Mouse (Mus musculus): ENCODE data around the gene Ciao1.
"Not testable (repeated sequence)": the region's sequence is repeated elsewhere in the genome, so short reads cannot be mapped to it uniquely, and the experiment has no call there.

Gene Ciao1

DNA sequence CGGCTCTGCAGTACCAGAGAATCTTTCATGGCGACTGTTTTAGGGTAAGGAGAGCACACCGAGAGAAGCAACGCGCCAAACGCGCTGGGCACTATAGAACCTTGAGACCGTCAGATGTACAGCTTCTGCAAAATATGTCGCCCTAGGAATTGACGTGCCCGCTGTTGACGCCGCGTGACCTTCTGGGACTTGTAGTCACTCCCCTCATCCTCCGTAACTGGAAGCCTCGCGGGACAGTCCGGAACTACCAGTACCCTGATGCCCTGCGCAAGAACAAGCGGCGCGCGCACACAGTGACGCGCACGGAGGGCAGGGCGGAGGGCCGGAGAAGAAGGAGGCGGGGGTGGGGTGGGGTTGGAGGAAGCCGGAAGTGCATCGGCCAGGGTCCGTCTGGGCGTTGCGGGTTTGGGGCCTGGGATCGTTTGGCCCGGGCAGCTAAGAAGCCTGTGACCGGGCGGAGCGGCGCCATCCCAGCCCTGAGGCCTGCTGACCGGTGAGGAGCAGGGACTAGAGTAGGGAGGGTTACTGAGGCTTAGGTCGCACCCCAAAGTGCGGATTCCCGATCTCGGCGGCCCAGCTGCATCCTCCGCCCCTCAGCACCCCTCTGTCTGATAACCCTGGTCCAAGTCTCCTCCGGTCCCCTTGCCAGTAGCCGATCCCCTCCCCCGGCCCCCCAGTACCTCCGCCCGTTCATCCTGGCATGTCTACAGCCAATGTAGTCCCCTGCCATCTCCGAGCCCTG is at the start of gene Ciao1, which contains the start of gene Tmem127:
TSS of gene Ciao1 (minus strand) at position 225 of the 742 bp plus-strand sequence.
TSS of gene Tmem127 (plus strand) at position 317 of the 742 bp plus-strand sequence.
- peak; percentile 99 for DNase-seq (ENCODE audit: low read depth, low spot score)

DNA sequence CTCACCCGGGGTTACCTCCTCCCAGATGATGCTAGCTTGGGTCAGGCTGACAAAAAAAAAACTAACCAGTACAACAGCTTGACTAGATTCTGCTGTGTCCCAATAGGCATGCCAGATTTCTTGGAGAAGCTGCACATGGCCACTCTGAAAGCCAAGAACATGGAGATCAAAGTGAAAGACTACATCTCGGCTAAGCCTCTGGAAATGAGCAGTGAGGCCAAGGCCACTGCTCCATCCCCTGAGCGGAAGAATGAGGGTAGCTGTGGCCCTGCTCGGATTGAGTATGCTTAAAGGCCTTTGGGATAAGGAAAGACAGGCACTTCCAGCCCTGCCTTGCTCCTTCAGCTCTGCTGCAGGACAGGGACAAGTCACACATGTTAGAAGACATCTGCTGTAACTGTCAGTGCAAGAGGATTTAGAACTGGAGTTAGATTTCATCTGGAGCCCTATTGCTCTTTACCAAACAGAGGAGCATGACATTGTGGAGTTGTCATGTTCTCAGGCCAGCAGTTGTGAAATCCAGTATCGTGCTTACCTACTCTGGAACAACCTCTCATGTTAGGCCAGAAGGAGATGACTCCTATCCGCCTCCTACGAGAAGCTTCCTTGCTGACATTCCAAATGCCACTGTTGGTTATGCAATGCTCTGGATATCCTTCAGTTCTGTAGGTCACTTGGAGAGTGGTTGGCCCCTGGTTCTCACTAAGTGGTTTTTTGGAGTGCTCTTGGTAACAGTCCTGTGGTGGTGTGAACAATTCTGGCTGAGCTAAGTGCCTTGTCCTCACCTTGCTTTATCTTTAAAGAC is 49.6 kb upstream of the Ciao1 start:
- DNase-seq (ENCODE audit: low read depth, low spot score), result no peak

DNA sequence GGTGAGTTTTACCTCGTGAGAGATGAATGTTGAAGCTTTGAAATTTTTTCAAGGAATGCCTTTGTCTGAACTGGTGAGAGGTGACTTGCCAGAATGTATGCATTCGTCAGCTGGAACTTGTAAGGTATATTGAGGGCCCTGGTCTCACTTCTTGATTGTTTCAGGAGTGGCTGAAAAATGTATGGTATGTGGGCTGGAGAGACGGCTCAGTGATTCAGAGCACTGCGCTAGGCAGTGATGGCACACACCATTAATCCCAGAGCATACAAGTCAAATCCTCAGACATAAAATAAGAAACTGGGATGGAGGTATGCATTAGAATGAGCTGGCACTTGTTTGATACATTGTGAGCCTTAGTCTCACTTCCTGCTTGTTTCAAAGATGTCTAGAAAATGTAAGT is 44.6 kb upstream of the Ciao1 start:
- no peak for DNase-seq (ENCODE audit: low read depth, low spot score)

DNA sequence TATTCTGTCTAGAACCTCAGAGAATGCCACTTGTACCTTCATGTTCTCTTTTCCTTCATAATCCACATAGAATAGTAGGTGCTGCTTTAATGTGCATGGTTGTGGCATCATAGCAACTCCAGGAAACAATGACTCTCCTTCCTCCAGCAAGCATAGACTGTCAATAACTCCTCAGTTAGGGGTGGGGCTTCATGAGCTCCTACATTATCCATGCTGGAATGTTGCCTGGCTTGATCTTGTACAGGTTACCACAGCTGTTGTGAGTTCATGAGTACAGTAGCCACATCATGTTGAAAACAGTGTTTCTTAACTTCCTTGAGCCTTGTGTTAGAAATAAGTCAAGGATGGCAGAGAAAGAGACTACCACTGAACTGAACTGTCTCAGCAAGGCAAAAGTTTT is 30.5 kb upstream of the Ciao1 start:
- peak; percentile 23 for DNase-seq (ENCODE audit: low read depth, low spot score)

DNA sequence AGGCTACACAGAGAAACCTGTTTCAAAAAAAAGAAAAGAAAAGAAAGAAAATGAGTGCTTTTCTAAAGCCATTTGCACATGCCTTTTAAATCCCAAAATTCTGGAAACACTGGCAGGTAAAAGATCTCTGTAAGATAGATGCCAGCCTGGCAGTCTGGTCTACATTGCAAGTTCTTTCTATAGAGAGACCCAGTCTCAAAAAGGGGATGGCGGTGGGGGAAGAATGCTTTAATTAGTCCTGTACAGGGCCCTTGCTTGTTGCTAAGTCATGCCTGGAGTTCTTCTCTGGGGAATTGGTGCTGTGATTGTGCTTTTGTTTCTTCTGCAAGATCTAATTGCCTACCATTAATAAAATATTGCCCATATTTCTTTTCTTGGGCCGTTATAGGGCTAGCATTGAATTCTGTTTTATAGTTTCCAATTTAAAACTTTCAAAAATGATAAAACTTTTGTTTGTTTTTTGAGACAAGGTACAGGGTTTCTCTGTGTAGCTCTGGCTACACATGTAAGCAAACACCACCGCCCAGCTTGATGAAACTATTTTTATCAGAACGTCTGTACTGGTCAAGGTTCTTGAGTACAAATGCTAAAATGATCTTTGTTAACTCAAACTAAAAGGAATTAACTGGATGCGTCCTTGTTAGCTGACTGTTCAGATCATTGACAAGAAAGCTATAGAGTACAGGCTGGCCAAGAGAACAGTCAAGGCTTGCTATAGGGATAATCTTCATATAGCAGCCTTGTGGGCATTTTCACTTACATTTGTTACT is 28.1 kb upstream of the Ciao1 start:
- no peak for DNase-seq (ENCODE audit: low read depth, low spot score)

DNA sequence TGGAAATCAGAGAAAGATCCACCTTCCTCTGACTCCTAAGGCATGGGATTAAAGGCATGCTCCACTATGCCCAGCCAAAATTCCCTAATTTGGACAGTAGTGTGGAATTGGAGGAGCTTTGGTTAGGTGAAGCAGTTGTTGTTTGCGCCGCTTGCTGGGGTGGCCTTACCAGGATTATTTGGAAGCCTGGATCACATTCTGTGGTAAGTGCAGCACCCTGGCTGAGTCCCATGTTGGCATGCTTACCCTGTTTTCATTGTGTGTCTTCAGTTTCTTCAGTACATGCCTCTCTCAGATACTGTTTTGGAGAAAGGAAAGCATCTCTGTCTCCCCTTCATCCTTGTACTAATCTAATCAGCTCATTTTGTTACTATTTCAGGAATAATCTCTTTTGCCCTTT is 27.0 kb upstream of the Ciao1 start:
- DNase-seq (ENCODE audit: low read depth, low spot score), result no peak

DNA sequence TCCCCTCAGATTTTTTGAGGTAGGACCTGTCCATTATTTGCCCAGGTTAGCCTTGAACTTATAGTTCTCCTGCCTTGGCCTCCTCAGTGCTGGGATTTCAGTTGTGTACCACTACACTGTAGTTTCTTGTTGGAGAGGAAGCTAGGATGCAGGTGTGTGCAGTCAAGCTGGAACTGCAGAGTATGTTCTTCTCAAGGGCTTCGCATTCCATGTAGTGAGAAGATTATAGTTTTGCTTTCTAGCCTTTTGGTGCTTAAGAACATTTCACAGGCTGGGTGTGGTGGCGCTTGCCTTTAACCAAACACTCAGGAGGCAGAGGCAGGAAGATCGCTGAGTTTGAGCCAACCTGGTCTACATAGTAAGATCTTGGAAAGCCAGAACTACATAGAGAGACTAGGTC is 25.2 kb upstream of the Ciao1 start:
- DNase-seq (ENCODE audit: low read depth, low spot score), result no peak

DNA sequence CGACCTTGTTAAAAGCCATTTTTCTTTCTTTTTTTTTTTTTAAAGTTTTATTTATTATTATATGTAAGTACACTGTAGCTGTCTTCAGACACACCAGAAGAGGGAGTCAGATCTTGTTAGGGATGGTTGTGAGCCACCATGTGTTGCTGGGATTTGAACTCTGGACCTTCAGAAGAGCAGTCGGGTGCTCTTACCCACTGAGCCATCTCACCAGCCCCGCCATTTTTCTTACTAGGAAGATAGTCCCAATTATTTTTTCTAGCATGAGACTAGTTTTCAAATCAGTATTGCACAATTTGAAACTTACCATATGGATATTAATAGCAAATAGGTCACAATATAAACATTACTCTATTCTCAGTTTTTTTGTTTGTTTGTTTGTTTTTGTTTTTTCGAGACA is 24.4 kb upstream of the Ciao1 start:
- not testable (repeated sequence) for DNase-seq (ENCODE audit: low read depth, low spot score)

DNA sequence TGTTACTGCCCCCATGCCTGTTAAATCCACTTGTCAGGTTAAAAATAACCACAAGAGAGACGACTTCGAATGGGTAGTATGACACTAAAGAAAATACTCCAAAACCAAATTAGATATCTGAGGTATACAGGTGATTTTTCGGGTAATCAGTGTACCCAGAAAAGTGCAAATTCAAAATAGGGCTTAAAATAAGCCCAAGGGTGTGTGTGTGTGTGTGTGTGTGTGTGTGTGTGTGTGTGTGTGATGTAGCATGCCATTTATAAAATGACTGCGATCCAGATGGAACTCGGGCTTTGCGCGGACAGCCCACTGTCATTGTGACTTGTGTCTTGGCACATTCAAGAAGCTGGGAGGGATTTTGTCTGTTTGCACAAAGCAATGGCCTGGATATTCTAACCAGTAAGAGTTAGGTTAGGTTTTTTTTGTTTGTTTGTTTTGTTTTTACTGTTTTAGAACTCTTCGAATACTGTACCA is 23.5 kb upstream of the Ciao1 start:
- DNase-seq (ENCODE audit: low read depth, low spot score), result no peak

DNA sequence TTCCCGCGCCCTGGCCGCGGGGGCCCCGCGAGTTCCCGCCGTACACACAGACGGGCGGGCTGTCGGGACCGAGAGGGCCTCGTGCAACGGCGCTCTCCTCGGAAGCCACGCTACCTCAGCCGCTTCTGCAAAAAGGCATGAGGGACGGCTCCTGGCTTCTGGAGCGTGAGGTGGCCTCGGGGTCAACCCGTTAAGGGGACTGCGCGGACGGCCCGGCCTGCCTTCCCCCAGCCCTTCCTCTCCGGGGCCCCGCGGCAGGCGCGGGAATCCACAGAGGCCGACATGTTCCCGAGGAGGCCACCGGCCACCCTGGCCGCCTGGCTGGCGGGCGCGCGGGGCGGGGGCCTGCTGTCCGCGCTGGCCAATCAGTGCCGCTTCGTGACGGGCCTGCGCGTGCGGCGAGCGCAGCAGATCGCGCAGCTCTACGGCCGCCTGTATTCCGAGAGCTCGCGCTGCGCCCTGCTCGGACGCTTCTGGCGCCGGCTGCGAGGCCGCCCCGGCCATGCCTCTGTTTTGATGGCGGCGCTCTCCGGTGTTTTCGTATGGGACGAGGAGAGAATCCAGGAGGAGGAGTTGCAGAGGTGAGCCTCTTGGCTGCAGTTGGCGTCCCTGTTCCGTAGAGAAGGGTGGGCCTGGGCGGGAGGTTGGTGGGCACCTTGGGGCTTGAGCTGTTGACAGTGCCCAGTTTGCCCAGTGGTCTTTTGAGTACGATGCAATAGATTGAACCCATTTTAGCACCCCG is 22.9 kb upstream of the Ciao1 start:
- peak; percentile 78 for DNase-seq (ENCODE audit: low read depth, low spot score)

DNA sequence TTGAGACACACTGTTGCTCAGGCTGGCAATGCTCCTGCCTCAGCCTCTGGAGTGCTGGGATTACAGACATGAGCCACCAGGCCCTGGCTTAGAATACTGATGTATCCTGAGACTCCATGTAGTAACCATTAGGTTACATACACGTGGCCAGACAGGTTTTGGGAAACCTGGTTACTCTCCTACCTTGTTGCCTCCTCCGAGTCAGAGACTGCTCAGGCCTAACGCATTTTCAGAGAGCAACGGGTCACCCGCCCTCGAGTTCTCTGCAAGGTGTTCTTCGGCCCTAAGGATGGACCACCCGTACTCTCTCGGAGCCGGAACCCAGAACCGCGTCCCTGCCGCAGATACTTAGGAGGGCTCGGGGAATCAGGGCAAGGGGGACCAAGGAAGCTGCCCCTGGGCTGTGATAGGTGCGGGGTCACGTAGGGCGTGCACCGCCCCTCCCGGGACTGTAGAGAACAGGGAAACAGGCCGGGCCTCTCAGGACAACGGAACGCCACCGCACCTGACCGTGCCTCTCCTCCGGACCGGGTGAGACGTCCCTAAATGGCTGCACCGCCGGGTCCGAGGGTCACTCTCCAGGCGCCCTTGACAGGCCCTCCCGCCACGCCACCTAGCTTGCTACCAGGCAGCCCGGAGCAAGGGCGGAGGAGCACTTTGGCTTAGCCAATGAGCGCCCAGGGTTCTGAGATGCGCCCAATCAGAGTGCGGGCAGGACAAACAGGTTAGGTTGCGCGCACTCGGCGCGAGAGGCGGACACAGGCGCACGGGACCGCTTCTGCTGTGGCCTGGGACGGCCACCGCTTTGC is 22.1 kb upstream of the Ciao1 start, which contains the start of gene Stard7:
TSS of gene Stard7 (plus strand) at position 728 of the 809 bp plus-strand sequence.
- DNase-seq (ENCODE audit: low read depth, low spot score), result peak; percentile 98

DNA sequence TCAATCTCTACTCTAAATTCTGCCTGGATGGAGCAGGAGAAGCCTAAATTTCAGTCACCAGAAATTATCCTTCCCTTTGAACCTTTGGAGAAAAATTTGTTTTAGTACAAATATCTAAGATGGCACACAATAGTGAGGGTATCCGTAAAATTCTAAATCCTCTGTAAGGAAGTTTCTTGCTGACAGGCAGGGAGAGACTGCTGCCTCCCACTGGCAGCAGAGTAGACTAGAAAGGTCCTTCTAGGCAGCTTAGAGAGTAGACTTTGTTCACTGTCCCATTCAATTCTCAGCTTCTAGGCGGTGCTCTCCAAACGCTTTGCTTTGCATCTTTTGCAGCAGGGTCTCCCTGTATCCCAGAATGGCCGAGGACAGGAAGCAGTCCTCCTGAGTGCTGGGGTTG is 20.2 kb upstream of the Ciao1 start:
- DNase-seq (ENCODE audit: low read depth, low spot score), result no peak

DNA sequence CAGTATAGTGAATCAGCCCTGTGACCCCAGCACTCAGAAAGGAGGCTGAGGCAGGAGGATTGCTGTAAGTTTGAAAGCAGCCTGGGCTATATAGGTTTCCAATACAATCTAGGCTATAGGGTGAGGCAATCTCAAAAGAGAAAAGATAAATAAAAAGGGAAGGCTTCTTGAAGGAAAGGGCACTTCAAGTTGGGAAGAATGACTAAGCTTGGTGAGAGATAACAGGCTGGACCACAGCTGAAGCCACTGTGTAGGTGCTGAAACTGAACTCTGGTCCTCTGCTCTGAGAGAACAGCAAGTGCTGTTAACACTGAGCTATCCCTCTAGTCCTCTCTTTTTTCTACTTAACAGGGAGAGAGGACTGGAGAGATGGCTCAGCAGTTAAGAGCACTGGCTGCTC is 14.9 kb upstream of the Ciao1 start:
- DNase-seq (ENCODE audit: low read depth, low spot score), result no peak

DNA sequence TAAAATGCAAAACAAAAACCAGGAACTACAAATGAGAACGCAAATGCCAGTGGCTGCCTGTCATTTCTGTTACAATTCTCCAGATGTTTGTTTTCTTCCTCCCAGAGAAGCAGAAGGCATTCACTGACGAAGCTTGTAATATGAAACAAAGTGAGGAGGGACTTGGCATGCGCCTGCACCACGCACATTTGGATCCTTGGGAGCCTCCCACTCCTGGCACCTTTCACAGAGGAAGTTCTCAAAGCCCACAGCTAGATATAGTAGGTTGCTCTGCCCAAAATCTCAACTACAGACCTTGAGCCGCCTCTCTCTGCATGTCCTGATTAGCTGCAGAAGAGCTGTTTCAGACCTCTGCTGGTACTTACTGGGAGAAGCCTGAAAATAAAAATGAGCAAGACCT is 11.7 kb upstream of the Ciao1 start:
- no peak for DNase-seq (ENCODE audit: low read depth, low spot score)

DNA sequence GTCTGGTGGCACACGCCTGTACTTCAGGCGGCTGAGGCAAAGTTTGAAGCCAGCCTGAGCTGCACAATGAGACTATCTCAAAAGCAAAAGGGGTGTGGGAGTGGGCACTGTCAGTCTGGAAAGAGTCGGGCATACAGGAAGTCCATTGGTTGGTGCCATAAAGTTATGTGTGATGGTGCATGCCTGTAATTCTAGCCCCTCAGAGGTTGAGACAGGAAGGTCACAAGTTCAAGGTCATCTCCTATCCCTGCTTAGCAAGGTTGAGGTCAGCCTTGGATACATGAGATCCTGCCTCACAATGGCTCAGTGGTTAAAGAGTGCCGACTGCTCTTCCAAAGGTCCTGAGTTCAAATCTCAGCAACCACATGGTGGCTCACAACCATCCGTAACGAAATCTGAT is 7.7 kb upstream of the Ciao1 start:
- peak; percentile 85 for DNase-seq (ENCODE audit: low read depth, low spot score)

DNA sequence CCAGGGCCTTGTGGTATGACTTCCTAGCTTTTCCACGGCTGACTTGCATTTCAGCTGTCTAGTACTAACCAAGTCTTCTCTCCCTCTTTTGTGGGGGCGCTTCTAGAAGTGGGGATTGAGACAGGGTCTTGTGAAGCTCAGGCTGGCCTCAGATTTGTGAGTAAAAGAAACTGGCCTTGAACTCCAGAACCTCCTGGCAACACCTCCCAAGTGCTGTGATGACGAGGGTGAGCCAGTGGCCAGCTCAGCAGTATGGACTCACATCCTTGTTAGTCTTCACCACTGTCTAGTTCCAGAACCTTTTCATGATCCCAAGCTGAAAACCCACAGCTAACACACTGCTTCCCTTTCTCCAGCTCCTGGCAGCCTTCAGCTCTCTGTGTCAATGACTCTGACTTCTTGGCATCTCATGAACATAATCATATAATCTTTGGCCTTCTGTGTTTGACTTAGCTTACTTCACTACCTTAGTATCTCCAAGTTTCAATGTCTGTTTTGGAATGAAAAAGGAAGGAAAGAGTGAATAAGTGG is 7.1 kb upstream of the Ciao1 start:
- no peak for DNase-seq (ENCODE audit: low read depth, low spot score)

DNA sequence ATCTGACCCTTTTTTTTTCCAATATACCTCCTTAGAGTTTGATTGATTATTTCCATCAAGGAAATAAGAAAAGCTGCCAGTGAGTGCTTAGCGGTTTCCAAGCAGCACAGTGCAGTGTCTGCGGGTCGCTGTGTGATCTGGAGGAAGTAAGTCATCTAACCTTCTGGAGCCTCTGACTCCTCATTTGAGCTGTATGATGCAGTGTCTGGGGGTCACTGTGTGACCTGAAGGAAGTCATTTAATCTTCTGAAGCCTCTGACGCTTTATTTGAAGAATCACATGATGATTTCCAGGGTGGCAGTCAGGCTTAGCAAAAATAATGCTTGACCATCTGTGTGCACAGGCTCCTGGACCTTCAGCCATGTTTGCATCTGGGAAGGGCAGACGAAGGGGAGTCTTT is 5.2 kb upstream of the Ciao1 start:
- DNase-seq (ENCODE audit: low read depth, low spot score), result peak; percentile 10

DNA sequence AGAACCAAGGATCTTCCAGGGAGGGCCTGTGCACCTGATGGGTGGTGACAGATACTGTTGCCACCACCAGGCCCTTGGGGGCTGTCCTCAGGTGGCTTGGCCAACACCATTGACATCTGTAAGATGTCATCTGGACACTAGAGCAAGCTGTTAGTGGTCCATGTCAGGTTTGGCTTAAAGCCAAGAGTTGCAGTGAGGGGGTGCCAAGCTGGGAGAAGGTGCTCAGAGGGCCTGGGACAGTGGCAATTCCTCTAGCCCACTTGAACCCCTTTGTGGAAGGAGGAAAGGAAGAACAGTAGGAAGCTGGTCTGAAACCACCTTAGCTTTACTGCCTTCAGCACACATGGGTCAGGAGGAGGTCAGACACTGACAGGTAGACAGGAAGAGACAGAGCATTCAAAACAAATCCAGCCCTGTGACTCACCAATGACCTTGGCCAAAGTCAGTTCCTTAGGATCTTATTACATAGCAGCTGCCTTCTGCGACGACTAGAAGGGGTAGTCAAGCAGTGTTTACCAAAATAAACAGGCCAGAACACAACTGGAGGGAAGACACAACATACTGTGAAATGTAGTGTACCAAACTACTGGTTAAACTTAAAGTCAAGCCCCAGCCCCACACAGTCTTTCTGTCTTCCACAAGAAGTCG is 4.4 kb upstream of the Ciao1 start:
- peak; percentile 68 for DNase-seq (ENCODE audit: low read depth, low spot score)

DNA sequence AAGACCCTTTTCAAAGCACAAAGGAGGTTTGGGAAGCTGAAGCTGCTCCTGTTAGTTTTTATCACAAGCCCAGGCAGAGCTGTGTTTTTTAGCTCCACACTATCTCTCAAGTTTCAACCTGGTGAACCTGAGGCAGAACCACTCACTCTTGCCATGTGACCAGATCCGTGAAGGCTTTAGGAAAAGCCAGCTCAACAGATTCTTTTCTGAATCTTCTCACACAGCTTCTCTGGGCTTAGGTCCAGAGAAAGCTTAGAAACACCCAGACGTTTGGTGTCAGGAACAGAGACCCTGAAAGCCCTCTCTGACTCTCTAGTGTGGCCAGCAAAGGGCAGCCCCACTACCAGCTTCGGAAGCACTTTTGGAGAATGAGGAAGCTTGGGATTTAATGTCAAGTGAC is 3.8 kb upstream of the Ciao1 start:
- DNase-seq (ENCODE audit: low read depth, low spot score), result no peak
